Mouse (Mus musculus) skeletal muscle tissue, adult 2 months (tissue): Measurements from ENCODE around the gene Ier5l.

Experiments used
- DNase-seq: peaks from one replicate; pipeline ENCODE4 v3.0.0-alpha.2; 2012; ENCODE audit warnings: low read depth, low spot score

The Ier5l gene

DNA sequence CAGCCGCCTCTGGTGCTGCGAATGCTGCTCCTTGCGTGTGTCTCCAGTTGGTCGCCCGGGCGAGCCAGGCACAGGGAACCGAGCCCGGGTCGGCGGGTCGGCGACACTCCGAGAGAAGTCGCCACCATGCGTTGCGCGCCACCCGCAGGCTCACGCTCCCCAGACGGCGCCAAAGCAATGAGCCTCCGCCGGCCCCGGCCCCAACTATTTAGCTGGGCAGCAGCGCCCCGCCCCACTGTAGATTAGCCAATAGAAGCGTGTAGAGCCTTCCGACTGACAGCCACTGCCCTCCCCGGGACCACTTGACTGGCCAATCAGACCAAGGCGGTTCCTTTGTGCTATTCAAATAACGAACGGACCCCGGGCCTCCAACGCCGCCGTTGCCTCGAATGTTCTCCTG, at the start of gene Ier5l:
Gene Ier5l (minus strand): TSS at position 181 of the 400 bp plus-strand sequence.
- DNase-seq: peak; percentile 93

DNA sequence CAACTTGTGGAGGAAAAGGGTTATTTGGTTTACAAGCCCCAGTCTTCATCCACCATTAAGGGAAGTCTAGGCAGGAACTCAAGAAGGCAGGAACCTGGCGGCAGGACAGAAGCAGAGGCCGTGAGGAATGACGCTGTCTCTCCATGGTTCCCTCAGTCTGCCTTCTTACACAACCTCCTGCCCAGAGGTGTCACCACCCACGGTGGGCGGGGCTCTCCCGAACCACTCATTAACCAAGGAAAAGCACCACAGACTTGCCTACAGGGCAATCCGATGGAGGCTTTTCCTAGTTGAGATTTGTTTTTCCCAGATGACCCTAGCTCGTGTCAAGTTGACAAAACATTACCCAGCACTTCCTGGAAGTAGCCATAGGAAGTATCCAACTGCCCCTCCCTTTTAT, 49.7 kb upstream of the Ier5l start:
- DNase-seq: no peak

DNA sequence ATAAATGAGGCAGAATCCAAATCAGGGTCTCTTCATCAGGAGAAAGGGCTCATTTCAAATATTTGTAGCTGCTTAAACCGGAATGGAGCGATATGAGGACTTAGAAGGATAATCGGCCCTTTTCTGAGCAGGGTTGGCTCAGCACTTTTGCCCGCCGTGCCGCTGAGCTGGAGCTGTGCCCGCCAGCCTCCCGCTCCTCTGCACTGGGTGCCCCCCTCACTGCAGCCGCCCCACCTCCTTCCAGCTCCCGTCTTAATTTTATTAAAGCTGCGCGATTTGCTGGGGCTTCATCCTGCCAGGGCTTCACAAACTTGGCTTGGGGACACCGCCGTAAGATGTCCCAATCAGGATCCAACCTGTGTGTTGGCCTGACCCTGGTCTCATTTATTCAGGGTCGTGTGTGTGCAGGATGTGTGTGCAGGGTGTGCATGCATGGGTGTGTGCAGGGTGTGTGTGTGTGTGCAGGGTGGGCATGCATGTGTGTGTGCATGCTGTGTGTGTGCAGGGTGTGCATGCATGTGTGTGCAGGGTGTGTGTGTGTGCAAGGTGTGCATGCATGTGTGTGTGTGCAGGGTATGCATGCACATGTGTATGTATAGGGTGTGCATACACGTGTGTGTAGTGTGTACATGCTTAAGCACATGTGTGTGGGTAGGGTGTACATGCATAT, 36.8 kb upstream of the Ier5l start:
- DNase-seq: no peak

DNA sequence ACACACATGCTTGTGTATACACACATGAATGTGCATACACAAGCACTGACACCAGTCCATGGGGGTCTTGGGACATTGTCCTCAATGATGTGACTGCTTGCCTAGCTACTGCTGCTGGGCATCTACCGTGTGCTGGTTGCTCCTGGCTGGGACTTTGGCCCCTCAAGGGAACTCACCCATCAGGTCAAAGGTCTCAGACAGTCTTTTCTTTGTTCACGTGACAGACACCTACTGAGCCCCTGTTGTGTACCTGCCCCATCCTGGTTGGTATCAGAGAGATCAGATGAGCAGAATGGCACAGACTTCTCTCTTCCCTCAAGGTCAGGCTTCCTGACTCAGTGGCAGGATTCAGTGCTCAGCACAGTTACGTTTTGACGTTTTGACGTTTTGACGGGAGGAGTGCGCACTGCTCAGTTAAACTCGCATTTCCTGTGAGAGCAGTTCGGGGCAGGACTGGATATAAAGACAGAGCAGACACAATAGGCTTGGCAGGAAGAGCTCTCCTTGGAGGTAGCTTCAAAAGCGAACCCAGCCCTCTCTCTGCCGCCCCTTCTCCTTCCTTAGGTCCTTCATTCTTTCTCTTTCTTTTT, 33.2 kb upstream of the Ier5l start:
- no peak for DNase-seq

DNA sequence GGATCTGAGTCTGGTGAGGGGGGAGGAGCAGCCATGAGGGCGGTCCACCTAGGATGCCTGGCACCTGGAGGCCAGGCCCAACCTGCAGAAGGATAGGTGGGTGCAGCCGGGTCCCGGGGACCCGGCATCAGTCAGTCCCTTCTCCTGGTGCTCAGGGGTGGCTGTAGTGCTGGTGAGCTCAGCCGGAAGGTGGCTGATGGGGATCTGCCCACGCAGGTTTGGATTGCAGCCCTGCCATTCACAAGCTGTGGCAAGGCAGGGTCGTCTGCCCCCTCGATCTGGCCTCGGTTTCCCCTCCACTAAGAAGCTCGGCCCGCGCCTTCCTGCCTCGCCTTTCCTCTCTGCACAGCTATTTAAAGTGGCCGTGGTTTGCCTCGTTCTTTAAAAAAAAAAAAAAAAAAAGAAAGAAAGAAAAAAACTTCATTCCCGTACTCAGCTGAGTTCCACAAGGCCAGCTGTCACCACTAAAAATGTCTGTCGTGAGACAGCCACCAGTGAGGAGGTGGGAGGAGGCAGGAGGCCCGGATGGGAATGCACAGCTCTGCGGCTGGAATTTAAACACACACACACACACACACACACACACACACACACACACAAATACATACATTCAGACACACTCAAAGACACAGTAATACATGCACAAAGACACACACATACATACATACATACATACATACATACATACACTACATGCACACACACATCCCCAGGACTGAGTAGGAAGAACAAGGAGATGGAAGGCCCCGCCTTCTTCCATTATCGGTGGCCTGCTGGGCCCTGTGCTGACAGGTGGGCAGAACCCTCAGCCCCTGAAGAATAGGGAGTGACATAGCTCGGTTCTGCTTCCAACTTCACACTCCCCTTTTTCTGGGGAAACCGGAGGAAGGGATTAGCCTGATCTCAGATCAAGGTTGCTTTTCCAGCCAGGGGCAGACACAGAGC, 29.9 kb upstream of the Ier5l start:
- no peak for DNase-seq

DNA sequence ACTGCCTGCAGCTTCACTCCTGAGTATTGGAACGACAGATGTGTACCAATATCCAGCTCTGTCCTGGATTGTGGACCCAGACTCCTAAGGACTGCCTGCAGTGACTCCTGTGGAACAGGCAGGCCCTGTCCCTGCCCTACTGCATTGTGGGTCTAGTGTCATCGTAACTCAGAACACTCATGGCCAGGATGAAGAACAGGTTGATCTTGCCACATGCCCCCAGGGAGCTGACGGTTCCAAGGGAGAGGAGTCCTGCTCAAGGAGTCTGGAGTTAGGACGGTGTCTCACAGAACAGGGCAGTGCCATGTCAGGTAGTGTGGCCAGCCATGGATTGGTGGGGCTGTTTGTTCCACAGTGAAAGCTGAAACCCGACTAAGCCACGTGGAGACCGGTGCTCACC, 27.7 kb upstream of the Ier5l start:
- no peak for DNase-seq

DNA sequence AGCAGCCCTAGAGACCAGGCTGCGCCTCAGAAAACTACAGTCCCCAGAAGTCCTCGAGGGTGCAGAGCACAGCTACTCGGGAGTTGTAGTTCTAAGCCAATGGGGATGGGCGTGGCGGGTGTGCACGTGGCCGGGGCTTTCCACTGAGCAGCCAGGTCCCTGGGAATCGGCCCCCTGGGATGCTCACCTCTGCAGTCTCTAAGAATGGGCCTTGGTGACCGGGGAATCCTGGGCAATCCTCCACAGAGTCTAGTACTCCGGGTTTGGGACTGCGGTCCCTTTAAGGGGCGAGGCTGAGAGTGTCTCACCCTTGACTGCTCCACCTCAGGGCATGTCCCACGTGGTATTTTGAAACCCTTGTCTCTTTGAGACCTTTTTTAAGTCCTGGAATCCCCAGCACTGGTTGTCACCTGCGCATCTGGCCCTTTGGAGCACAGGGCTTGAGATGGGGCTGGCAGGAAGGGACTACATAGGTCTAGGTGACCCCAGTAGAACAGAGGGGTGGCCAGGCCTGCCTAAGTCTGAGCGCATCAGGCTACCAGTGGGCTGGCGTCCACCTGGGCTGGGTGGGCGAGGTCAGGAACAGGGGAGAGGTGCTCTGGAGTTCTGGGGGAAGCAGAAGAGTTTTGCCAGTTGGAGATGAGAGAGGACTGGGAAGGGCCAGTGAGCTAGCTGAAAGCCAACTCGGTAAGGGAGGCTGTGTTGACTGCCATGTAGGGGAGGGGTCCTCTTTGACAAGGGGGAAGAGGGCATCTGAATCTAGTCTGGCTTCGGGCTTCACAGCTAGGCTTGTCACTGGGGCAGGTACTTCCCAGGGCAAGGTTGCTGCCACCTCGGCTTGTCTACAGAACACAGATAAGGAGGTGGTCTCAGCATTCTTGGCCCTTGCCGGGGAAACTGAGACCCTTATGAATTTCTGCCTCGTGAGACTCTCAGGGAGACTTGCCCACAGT, 22.2 kb upstream of the Ier5l start:
- peak; percentile 62 for DNase-seq

DNA sequence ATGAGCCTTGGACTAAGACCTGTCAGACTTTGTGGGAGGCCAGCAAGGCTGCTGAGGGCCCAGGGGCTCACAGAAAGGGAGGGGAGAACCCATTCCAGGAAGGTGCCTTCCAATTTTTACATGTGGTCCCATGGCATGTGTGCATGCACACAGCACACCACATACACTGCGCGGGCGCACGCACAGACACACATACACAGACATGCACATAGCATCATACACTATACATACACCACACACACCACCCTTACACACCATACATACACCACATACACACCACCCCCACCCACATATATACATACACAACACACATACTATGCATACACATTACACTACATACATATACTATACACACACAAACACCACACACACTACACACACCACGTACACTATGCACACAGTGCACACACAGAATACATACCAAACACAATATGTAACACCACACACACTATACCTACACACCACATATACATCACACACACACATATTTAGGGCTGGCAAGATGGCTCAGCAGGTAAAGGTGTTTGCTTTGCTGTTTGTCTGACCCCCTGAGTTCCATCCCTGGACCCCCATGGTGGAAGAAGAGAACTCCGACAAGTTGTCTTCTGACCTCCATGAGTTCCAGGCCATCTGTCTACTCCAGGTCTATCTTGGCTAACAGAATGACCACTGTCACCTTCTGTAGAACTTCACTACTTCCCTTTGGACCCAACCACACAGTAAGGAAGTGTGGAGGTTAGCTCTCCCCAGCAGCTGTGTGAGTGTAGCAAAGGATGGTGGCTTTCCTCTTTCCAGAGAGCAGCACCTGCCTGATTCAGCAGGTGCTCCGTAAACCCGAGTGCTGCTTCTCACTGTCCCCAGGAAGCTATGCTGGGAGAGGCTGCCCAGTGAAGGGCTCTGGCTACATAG, 21.2 kb upstream of the Ier5l start:
- DNase-seq: no peak

DNA sequence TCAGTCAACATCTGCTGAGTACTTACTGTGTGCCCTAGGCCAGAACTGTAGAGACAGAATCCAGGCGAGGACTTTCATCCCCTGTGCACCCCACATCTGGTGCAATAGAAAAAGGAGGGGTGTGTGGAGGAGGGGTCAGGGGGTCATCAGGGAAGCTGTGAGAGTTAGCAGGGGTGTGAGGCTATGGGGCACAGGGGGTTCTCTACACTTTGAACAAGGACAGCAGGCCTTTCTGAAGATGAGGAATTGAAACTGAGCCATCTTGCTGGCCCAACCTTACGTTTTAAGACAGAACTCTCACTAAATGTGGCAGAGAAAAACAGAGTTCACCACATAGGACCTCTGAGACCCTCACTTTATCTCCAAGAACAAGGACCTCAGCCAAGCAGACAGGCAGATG, 16.4 kb upstream of the Ier5l start:
- no peak for DNase-seq

DNA sequence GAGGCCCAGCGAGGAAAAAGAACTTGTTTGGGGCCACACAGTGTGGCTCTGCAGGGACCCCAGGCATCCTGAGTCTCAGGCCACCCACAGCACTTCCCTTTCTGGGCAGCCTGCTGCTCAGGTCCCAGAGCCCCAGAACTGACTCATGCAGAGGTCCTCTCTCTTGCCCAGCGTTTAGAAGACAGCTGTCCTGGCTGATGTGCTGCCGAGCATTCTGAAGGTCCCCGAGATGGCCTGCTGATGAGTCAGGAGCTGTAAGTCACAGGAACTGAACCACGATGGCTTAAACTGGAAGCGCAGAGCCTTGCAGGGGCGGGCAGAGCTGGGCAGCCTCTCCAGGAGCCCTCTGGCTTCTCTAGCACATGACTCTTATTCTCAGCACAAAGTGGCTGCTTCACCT, 13.6 kb upstream of the Ier5l start:
- DNase-seq: peak; percentile 70

DNA sequence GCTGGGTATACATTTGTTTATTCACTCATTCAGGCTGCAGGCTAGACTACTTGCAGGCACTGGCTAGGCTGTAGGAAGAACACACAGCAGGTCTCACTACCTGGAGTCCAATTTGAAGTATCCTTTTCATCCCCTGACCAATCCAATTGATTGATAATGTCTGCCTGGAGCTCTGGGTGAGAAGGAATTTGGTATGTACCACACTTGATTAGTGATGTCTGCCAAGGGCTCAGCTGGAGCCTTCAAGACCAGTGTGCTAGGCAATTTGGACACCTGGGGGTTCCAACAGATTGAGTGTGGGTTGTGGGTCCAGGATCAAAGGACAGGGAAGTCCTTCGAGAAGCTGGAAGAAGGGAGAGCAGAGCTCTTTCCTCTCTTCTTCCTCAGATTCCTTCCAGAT, 4.5 kb upstream of the Ier5l start:
- no peak for DNase-seq

DNA sequence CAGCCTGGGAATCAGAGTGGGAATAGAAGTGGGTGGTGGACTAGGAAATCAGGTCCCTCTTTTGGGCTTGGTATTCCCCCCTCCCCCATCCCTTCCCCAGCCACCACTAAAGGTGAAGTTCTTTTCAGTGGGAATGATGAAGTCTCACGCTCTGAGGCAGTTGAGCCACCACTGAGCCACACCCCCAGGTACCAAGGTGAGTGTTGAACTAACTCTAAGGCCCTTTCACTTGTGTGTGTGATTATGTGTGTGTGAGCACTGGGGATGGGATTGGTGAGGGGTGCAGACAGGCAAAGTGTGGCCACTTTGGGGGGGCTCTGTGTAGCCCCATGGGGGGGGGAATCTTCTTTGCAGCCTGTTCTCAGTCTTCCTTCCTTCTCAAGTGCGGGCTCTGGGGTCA, 2.2 kb upstream of the Ier5l start:
- no peak for DNase-seq

DNA sequence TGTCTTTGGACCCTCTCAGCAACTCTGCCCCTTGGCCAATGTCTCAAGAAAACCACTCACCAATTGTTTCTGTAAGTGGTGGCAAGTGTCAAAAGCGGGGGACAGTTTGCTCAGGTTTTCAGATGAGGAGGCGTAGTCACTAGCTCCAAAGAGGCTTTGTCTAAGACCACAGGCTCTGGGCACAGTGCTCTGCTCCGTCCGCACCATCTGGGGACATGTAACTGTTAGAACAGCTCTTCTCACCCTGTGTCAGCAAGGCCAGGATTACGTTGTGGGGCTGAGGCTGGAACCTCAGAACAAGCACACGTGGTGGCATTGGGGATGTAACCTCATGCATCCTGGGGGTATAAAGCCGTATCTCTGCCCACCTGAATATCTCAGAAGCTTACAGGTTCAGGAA, 1.4 kb upstream of the Ier5l start:
- no peak for DNase-seq

DNA sequence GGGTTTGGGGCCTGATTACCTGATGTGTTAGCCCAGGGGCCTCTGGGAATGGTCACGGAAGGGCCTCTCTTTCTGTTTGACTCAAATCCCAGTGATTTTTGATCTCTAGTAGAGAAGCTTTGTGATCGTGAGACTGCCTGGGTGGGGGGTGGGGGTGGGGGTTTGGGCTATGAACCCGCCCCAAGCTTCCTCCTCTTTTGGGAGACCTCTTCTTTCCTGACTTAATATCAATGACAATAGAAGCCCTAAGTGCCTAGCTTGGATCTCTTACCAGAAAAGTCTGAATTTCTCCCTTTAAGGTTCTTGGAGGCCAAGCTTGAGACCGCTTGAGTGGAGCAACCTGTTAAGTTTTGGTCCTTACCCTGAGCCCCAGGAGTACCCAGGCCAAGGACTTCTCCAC, 757 bp upstream of the Ier5l start:
- no peak for DNase-seq

DNA sequence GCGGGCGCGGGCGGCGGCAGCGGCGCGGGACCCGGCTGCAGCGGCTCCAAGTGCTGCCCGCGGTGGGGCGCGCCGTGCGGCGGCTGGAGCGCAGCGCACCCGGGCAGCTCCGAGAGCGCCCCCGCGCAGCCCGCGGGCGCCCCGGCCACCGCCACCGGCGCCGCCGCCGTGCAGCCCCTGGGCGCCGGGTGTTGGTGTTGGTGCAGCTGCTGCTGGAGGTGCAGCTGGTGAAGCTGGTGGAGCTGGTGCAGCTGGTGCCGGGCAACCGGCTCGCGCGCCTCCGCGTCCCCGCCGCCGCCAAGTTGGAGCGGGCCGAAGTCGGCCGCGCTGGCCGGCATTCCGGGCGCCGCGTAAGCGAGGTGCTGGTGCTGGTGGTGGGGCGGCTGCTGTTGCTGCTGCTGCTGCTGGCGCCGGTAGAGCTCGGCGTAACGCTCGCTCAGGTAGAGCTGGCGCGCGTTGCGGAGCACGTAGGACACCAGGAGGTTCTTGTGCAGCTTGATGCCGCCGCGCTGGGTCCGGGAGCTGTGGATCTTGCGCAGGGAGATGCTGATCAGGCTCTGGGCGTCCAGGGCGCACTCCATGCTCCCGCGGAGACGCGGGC, 488 bp downstream of the Ier5l start:
- DNase-seq: no peak

DNA sequence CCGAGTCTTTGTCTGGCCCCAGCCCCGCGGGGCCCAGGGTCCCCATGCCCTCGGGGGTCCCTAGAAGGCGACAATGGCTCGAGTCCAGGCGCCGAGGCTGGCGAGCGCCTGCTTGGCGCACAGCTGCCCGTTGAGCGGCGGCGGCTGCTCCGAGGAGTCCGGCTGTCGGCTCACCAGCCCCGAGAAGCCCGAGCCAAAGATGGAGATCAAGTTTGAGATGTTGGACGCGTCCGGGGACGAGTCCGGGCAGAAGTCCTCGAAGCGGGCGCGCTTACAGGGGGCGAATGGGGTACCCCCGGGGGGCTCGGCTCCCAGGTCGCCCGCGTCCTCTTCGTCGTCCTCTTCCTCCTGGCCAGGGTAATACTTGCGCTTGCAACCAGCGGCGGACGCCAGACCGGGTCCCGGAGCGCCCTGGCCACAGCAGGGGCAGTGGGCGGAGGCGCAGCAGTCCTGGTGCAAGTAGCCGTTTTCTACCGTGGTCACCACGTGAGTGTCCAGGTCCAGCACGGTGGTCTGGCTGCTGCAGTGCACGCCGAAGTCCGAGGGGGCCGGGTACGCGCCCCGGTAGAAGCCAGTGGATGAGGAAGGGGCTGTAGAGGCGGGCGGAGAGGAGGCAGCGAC, 1.2 kb downstream of the Ier5l start:
- DNase-seq: no peak

DNA sequence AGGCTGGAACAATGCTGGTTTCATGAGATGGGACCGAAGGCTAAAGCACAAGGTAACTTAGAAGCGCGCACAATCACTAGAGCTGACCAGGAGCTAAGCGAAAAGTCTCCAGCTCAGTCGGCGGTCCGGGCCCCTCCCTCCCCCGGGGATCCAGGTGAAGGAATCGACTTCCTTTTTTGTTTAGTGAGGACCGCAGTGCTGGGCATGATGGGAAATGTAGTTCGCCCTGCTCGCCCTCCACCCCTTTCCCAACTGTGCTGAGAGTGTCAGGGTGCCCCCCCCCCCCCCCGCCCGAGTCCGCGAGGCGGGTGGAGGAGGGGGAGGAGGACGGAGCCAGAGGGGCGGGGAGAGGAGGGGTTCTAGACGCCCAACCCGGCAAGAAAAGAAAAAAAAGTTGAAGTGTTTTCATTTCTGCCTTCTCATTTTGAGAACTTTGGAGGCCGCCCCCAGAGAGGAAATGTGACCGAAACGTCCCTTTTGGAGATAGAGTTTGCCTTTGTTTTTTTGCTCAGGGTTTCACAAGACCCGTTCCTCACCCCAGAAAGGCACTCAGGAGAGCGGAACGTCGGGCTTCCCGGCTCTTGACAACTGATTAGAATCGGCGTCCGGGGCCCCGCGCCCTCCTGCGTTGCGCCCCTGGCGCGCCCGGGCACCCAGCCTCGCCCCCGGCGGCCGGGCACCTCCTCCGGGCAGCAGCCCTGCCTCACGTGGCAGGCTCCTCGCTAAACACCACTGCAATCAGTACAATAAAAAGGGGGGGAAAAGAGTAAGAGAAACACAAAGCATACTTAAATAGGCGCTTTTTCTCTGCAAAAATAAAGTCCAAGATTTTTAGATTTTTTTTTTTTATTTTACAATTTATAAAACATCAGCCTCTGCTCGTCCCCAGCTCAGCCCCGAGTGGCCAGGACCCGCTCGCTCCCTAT, 2.0 kb downstream of the Ier5l start:
- DNase-seq: peak; percentile 86

DNA sequence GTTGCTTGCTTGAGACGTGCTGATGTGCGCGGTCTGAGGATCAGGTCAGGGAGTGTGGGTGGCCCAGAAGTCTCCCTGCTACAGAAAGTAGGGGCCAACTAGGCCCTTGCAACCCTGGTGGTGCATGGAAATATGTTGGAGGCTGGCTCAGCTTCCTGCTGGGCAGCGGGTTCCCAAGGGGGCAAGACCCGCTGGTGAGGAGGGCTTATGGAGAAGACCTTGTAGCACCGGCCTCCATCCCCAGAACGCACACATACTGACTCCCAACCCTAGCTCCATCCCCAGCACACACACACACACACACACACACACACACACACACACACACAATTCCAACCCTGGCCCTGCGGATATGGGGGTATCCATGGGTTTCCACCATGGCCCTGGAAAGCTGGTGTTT, 3.0 kb downstream of the Ier5l start:
- DNase-seq: no peak
